Comparison of ENCODE assay signal across 11 mouse cellular contexts in the genomic region with DNA sequence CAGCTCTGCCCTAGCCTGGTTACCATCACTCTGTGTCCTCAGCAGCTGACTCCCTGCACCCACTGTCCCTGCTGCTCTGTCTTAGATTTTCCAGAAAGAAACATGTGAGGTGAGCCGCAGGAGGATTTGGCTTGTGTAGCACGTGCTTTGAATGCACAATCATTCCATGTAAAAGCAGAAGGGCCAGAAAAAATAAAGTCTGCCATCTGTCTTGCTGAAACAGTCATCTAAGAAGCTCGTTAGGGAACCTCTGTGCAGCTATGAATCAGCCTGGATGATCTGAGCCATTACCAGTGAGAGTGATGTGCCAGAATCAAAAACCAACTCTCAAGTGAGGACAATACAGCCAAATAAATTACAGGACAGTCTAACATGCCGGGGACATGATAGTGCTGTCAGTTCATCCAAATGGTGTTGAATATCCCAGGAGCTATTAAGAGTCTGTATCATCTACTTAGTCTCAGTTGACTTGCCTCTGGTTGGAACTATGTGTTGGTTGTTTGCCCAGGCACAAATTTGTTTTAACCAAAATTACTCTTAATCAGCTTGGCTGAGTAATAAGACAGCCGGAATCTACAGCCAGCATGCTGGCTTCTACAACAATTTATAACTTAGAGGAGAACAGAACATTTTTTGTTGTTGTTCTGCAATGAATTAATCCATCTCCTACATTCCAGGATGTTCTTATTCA.
DNase-seq lines count a peak whose midpoint lies in the region; ATAC-seq lines count a peak whose summit lies in the region.
"Had no signal": no experiment of that assay in that cellular context is flagged by ENCODE, and none has a peak within 500 bp of the region (broad histone marks: within the 10 kb centered on the region; RNA-seq: fewer than 3 reads in every experiment).

No protein-coding gene starts in this region.

- H3K4me3 ChIP-seq in midbrain, embryonic 15.5 days = no peak overlapping the region
- no peak overlapping the region for H3K4me3 ChIP-seq in midbrain, embryonic 16.5 days (ENCODE audit: low read depth, low read length)
- H3K4me3 ChIP-seq in heart, embryonic 10.5 days = no peak overlapping the region

- no peak overlapping the region for H3K4me2 ChIP-seq in midbrain, embryonic 15.5 days
- no peak overlapping the region for H3K4me2 ChIP-seq in midbrain, embryonic 16.5 days (ENCODE audit: low read length)

- 0 out of 2 replicates have a peak, but pooled peaks have one; percentile 45 for ATAC-seq in midbrain, embryonic 15.5 days (replicated peaks)
- ATAC-seq in midbrain, embryonic 16.5 days = no peak
- no peak for ATAC-seq in granulocyte monocyte progenitor cell, adult 5-6 weeks (replicated peaks; ENCODE audit: poor library complexity, severe bottlenecking)
- ATAC-seq: liver, postnatal 0 days had no signal

- H3K27me3 ChIP-seq in midbrain, embryonic 15.5 days (replicated peaks) = no peaks in the 10 kb centered on the region
- H3K27me3 ChIP-seq in midbrain, embryonic 16.5 days (ENCODE audit: control insufficient read depth, insufficient read depth, low read depth, low read length) = no peaks in the 10 kb centered on the region
- no peaks in the 10 kb centered on the region for H3K27me3 ChIP-seq in heart, embryonic 10.5 days (ENCODE audit: insufficient read depth, poor library complexity, severe bottlenecking)

- WGBS in midbrain, embryonic 15.5 days = 64% methylated on average over 5 of the region's 5 CpGs
- 60% methylated on average over 5 of the region's 5 CpGs for WGBS in midbrain, embryonic 16.5 days
- whole genome bisulfite sequencing in heart, embryonic 10.5 days = 68% methylated on average over 5 of the region's 5 CpGs

- no peaks in the 10 kb centered on the region for H3K36me3 ChIP-seq in midbrain, embryonic 15.5 days (replicated peaks)
- H3K36me3 ChIP-seq in midbrain, embryonic 16.5 days (ENCODE audit: control insufficient read depth, insufficient read depth, low read length) = no peaks in the 10 kb centered on the region
- H3K36me3 ChIP-seq in heart, embryonic 10.5 days = no peaks in the 10 kb centered on the region

- H3K9ac ChIP-seq in midbrain, embryonic 15.5 days = no peak overlapping the region
- H3K9ac ChIP-seq in midbrain, embryonic 16.5 days (ENCODE audit: low read depth, low read length) = no peak overlapping the region
- H3K9ac ChIP-seq: liver, postnatal 0 days had no signal

- no peaks in the 10 kb centered on the region for H3K9me3 ChIP-seq in midbrain, embryonic 15.5 days
- H3K9me3 ChIP-seq in midbrain, embryonic 16.5 days (replicated peaks; ENCODE audit: control insufficient read depth, low read length, poor library complexity, severe bottlenecking) = peaks cover 4% of the 10 kb centered on the region; the same call in 1 of the 2 replicates
- H3K9me3 ChIP-seq in heart, embryonic 10.5 days = no peaks in the 10 kb centered on the region

- H3K4me1 ChIP-seq in midbrain, embryonic 15.5 days = no peaks in the 10 kb centered on the region
- no peaks in the 10 kb centered on the region for H3K4me1 ChIP-seq in midbrain, embryonic 16.5 days (ENCODE audit: control insufficient read depth, insufficient read depth, low read length)
- H3K4me1 ChIP-seq in heart, embryonic 10.5 days = no peaks in the 10 kb centered on the region

- no peak overlapping the region for H3K27ac ChIP-seq in midbrain, embryonic 15.5 days
- H3K27ac ChIP-seq in midbrain, embryonic 16.5 days (ENCODE audit: low read length) = no peak overlapping the region
- no peak overlapping the region for H3K27ac ChIP-seq in heart, embryonic 10.5 days

- DNase-seq in frontal cortex, adult 2 months (ENCODE audit: extremely low spot score in 1 of 2, low spot score in 1 of 2) = peak; percentile 34 to 66
- DNase-seq in left cerebral cortex, adult 11 months (ENCODE audit: low spot score) = peak; percentile 27
- DNase-seq in skeletal muscle tissue, adult 2 months (ENCODE audit: low read depth, low spot score) = peak; percentile 11
- no peak for DNase-seq in heart, embryonic 10.5 days (ENCODE audit: low spot score)
- DNase-seq in gastrocnemius, postnatal 25 days = no peak
- DNase-seq: kidney, postnatal 36 days; liver, postnatal 0 days; thymus, adult 2 months had no signal

Comparison
In these comparisons a context has a peak if more than half of its experiments do, and no peak if none do; other contexts are left out.
1. DNase-seq: peak in frontal cortex, adult 2 months (2 of 2), left cerebral cortex, adult 11 months (single experiment) and skeletal muscle tissue, adult 2 months (single experiment); none in heart, embryonic 10.5 days (single experiment) and gastrocnemius, postnatal 25 days (single experiment).